Mouse (Mus musculus) small intestine, adult 2 months (tissue): ENCODE results near the gene Copg2.

Experiments used
- CTCF ChIP-seq: fragments of 200-500 bp; IDR thresholded peaks from 2 replicates; pipeline ENCODE4 v1.5.1; 2012; ENCODE audit warnings: low read depth, mild to moderate bottlenecking, control low read depth, inconsistent platforms, low read length, moderate library complexity, mixed read lengths; ENCODE audit not compliant: insufficient replicate concordance, insufficient read length; ENCODE audit errors: extremely low read depth
- POLR2A ChIP-seq: fragments of 200-500 bp; IDR thresholded peaks from 2 replicates; pipeline ENCODE4 v1.6.1; 2012; ENCODE audit warnings: low read depth, mild to moderate bottlenecking, control low read depth, inconsistent platforms, low read length, moderate library complexity

GRCm38 (mm10) chr6:30747631-30748357 is 148.8 kb downstream of the Copg2 start:
- TF ChIP-seq POLR2A (no peak), CTCF (no peak)
